ENCODE assay signal across 9 mouse cellular contexts in the genomic region with DNA sequence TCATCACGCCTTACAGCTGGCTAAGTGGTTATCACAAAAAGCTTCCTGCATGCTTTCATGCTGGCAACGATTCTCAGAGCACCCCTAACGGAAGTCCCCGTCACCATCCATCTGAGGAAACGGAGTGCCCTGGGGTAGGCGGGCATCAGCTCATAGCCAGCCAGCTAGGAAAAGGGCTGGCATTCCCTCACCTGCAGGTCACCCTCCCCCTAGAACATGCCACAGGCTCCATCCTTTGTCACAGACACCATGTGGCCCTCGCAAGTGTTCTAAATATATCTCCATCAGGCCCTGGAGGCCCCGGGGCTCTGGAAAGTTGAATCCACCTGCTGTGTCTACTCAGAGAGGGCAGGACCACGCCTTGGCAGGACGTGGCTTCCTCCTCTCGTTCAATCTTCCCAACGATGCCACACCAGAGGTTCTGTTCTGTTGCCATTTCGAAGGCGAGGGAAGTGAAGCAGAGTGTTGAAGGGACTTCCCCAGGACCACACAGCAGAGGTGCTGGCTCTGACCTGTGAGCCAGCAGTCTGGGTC. TPM values are rescaled to one million over a fixed set of nuclear protein-coding genes. Genes with fewer than 3 reads are reported as not detected.
A peak's percentile ranks its signal among the peaks of the same experiment; 100 is the strongest.
DNase-seq lines count a peak whose midpoint lies in the region; ATAC-seq and TF ChIP-seq lines count a peak whose summit lies in the region.
"Had no signal": no experiment of that assay in that cellular context is flagged by ENCODE, and none has a peak within 500 bp of the region (broad histone marks: within the 10 kb centered on the region; RNA-seq: fewer than 3 reads in every experiment).

No protein-coding gene starts in this region.

- no peak overlapping the region for H3K4me3 ChIP-seq in lung, postnatal 0 days (ENCODE audit: low read depth, low read length)
- no peak overlapping the region for H3K4me3 ChIP-seq in limb, embryonic 14.5 days (replicated peaks; ENCODE audit: low read length)

- H3K27ac ChIP-seq in lung, postnatal 0 days (ENCODE audit: low read length), result peak overlapping the region; percentile 40; the same call in 1 of the 2 replicates
- no peak overlapping the region for H3K27ac ChIP-seq in limb, embryonic 14.5 days (replicated peaks; ENCODE audit: low read depth, low read length)

- no peak overlapping the region for H3K9ac ChIP-seq in lung, postnatal 0 days (replicated peaks; ENCODE audit: low read depth)
- H3K9ac ChIP-seq in limb, embryonic 14.5 days (ENCODE audit: low read depth, low read length, severe bottlenecking), result no peak overlapping the region

- no peak for TF ChIP-seq CTCF in lung, postnatal 0 days (IDR thresholded peaks at IDR 0.05)

- TF ChIP-seq EP300 in lung, postnatal 0 days (IDR thresholded peaks at IDR 0.05), result no peak

- 46% methylated on average over 14 of the region's 14 CpGs for WGBS in lung, postnatal 0 days
- WGBS in limb, embryonic 14.5 days, result 71% methylated on average over 14 of the region's 14 CpGs

- H3K9me3 ChIP-seq in lung, postnatal 0 days (ENCODE audit: low read length), result no peaks in the 10 kb centered on the region
- no peaks in the 10 kb centered on the region for H3K9me3 ChIP-seq in limb, embryonic 14.5 days (ENCODE audit: control insufficient read depth, low read length)

- H3K4me1 ChIP-seq in lung, postnatal 0 days (ENCODE audit: insufficient read depth, low read depth, low read length), result peaks cover 53% of the 10 kb centered on the region
- peaks cover 64% of the 10 kb centered on the region for H3K4me1 ChIP-seq in limb, embryonic 14.5 days (ENCODE audit: control insufficient read depth, insufficient read depth, low read length)

- H3K27me3 ChIP-seq in lung, postnatal 0 days (replicated peaks; ENCODE audit: insufficient read depth, low read length), result no peaks in the 10 kb centered on the region
- no peaks in the 10 kb centered on the region for H3K27me3 ChIP-seq in limb, embryonic 14.5 days (ENCODE audit: control insufficient read depth, insufficient read depth, low read length)

- no peaks in the 10 kb centered on the region for H3K36me3 ChIP-seq in lung, postnatal 0 days (ENCODE audit: insufficient read depth, low read length)
- H3K36me3 ChIP-seq in limb, embryonic 14.5 days (ENCODE audit: control insufficient read depth, insufficient read depth, low read length), result no peaks in the 10 kb centered on the region

- no peak for TF ChIP-seq POLR2A in limb, embryonic 14.5 days (IDR thresholded peaks at IDR 0.05; ENCODE audit: borderline replicate concordance, extremely low read depth, insufficient read depth, insufficient read length)

- H3K4me2 ChIP-seq in lung, postnatal 0 days (replicated peaks; ENCODE audit: low read depth, low read length), result no peak overlapping the region
- H3K4me2 ChIP-seq in limb, embryonic 14.5 days (replicated peaks; ENCODE audit: low read depth, low read length, severe bottlenecking), result no peak overlapping the region

- DNase-seq in lung, postnatal 0 days (ENCODE audit: low spot score), result no peak
- DNase-seq in lung, adult 18-20 months, result no peak
- DNase-seq in limb, embryonic 14.5 days (ENCODE audit: low spot score), result no peak
- peak; percentile 64 to 76 for DNase-seq in thymus, postnatal 36 days
- no peak for DNase-seq in cerebellum, postnatal 36 days
- no peak for DNase-seq in adrenal gland, postnatal 25 days
- DNase-seq: cerebellum, adult 18-20 months; kidney, adult 11 months had no signal

- no peak for ATAC-seq in lung, postnatal 0 days
- ATAC-seq in common myeloid progenitor, adult 5-6 weeks (replicated peaks; ENCODE audit: low read depth, poor library complexity, severe bottlenecking), result peak; percentile 64
- ATAC-seq in limb, embryonic 14.5 days (ENCODE audit: low FRiP score, low read depth), result 0 out of 2 replicates have a peak, but pooled peaks have one; percentile 9

RNA-seq across cellular contexts. Expression of a gene that starts 15.5 kb away (rescaled TPM):
- 5.6 and 6.4 TPM in 2 replicates for polyA plus RNA-seq in lung, postnatal 0 days (2015; fragmentation: Nextera tagmentation; extraction: Ambion mirVana)
- 1.6 and 2.1 TPM in 2 replicates for total RNA-seq in common myeloid progenitor, adult 5-6 weeks (2017)
- polyA plus RNA-seq in limb, embryonic 14.5 days (2012; rRNA removed), result 61.7 and 66.8 TPM in 2 replicates
- 17.1 and 19.8 TPM in 2 replicates for polyA plus RNA-seq in limb, embryonic 14.5 days (2014; fragmentation: Nextera tagmentation; extraction: Ambion mirVana)
- total RNA-seq in adrenal gland, postnatal 25 days (2021), result 36.2 and 41.6 TPM in 2 replicates

Comparison
In these comparisons a context has a peak if more than half of its experiments do, and no peak if none do; other contexts are left out.
1. DNase-seq: peak in thymus, postnatal 36 days (2 of 2); none in lung, postnatal 0 days (single experiment), lung, adult 18-20 months (0 of 2), limb, embryonic 14.5 days (single experiment), cerebellum, postnatal 36 days (0 of 2) and adrenal gland, postnatal 25 days (single experiment).
2. RNA of a gene that starts 15.5 kb away (total RNA-seq): 36.2 to 41.6 TPM in adrenal gland, postnatal 25 days; 1.6 to 2.1 TPM in common myeloid progenitor, adult 5-6 weeks; every median in the first group is over 10 times any median in the second.